Mouse (Mus musculus) ES-Bruce4 (cell line): ENCODE measurements around the gene Prkn.

Source experiments
- CTCF ChIP-seq: IDR thresholded peaks from one replicate; pipeline ENCODE4 v1.8.1; 2011; ENCODE audit warnings: low read depth, low read length
- EP300 ChIP-seq: IDR thresholded peaks from 2 replicates; pipeline ENCODE4 v1.6.1; 2011; ENCODE audit warnings: low read depth, low read length; ENCODE audit not compliant: insufficient read depth

GRCm38 (mm10) chr17:10874208-10875187 is 34.3 kb downstream of the Prkn start:
- TF ChIP-seq CTCF (no peak), EP300 (no peak)
